Comparison of ENCODE assay signal across 32 mouse cellular contexts in genomic region chr17:13937787-13938186, GRCm38 (mm10). TPM values are rescaled to one million over a fixed set of nuclear protein-coding genes. Genes with fewer than 3 reads are reported as not detected.
"Had no signal": no experiment of that assay in that cellular context is flagged by ENCODE, and none has a peak within 500 bp of the region (broad histone marks: within the 10 kb centered on the region; RNA-seq: fewer than 3 reads in every experiment).

No protein-coding gene starts in this region.

- H3K4me1 ChIP-seq: limb, embryonic 10.5 days; liver, embryonic 12.5 days; liver, embryonic 15.5 days; neural tube, embryonic 12.5 days; neural tube, embryonic 15.5 days had no signal

- DNase-seq: kidney, adult 2 months; kidney, postnatal 25 days; layer of hippocampus, adult 9-11 months; liver; lung, adult 2 months; lung, postnatal 14 days; lung, postnatal 4 days; midbrain, embryonic 14.5 days; right cerebral cortex, adult 18-20 months; right cerebral cortex, postnatal 14 days; right cerebral cortex, postnatal 4 days; thymus, adult 2 months; thymus, postnatal 14 days; thymus, postnatal 4 days had no signal

- H3K9ac ChIP-seq: limb, embryonic 13.5 days; liver, embryonic 12.5 days; liver, embryonic 15.5 days; neural tube, embryonic 12.5 days; neural tube, embryonic 15.5 days had no signal

- H3K9me3 ChIP-seq: limb, embryonic 10.5 days; limb, embryonic 13.5 days; liver, embryonic 12.5 days; liver, embryonic 15.5 days; neural tube, embryonic 12.5 days; neural tube, embryonic 15.5 days had no signal

- H3K27ac ChIP-seq: kidney, postnatal 0 days; layer of hippocampus, adult 2 months; limb, embryonic 10.5 days; limb, embryonic 13.5 days; liver, embryonic 12.5 days; liver, embryonic 15.5 days; neural tube, embryonic 12.5 days; neural tube, embryonic 15.5 days; stomach, postnatal 0 days had no signal

- H3K4me2 ChIP-seq: limb, embryonic 13.5 days; liver, embryonic 12.5 days; liver, embryonic 15.5 days; midbrain, embryonic 11.5 days; neural tube, embryonic 12.5 days; neural tube, embryonic 15.5 days had no signal

- H3K27me3 ChIP-seq: limb, embryonic 13.5 days; liver, embryonic 12.5 days; liver, embryonic 15.5 days; neural tube, embryonic 12.5 days; neural tube, embryonic 15.5 days had no signal

- H3K4me3 ChIP-seq: layer of hippocampus, adult 2 months; limb, embryonic 10.5 days; limb, embryonic 13.5 days; liver, embryonic 12.5 days; liver, embryonic 15.5 days; neural tube, embryonic 12.5 days; neural tube, embryonic 15.5 days had no signal

- H3K36me3 ChIP-seq: limb, embryonic 10.5 days; limb, embryonic 13.5 days; liver, embryonic 12.5 days; liver, embryonic 15.5 days; neural tube, embryonic 12.5 days; neural tube, embryonic 15.5 days had no signal

- ATAC-seq: liver, embryonic 12.5 days had no signal

RNA-seq across cellular contexts. Expression of gene Gm7168, which starts 10.4 kb away (rescaled TPM):
- total RNA-seq: layer of hippocampus, postnatal 25 days; left cerebral cortex, adult 18-20 months; left cerebral cortex, postnatal 25 days; megakaryocyte progenitor cell, adult 5-6 weeks; megakaryocyte-erythroid progenitor cell, adult 5-6 weeks had no signal
- polyA plus RNA-seq: kidney, adult 2 months; kidney, embryonic 14.5 days; kidney, postnatal 0 days; large intestine, adult 2 months; limb, embryonic 10.5 days; limb, embryonic 13.5 days; liver, embryonic 12.5 days; liver, embryonic 15.5 days; midbrain, embryonic 11.5 days; midbrain, embryonic 14.5 days; neural tube, embryonic 12.5 days; neural tube, embryonic 15.5 days; stomach, embryonic 14.5 days; stomach, postnatal 0 days; thymus, adult 2 months had no signal
